Mouse (Mus musculus): ENCODE measurements around the gene Frmpd3.

- TF ChIP-seq GATA1 (IDR thresholded peaks at IDR 0.05; ENCODE audit: borderline replicate concordance, low read length) (no peak), FLI1 (IDR thresholded peaks at IDR 0.05; ENCODE audit: low read length) (no peak)
Observed at GRCm38 (mm10) chrX:140445551-140445950, 103.5 kb downstream of the Frmpd3 start.
